Mouse (Mus musculus): Measurements from ENCODE around the gene Bad.
"Not testable (repeated sequence)": the region's sequence is repeated elsewhere in the genome, so short reads cannot be mapped to it uniquely, and the experiment has no call there.

The Bad gene

GRCm38 (mm10) chr19:6985300-6985699 lies 43.6 kb downstream of the Bad start:
- DNase-seq (ENCODE audit: low spot score): no peak

GRCm38 (mm10) chr19:6985951-6986708 lies 44.5 kb downstream of the Bad start:
- no peak for DNase-seq (ENCODE audit: low spot score)

- DNase-seq (ENCODE audit: low spot score): no peak
Observed at GRCm38 (mm10) chr19:6987061-6987903, 45.6 kb downstream of the Bad start, which contains the start of gene Vegfb. Vegfb (minus strand) TSS chr19:6987651.

- DNase-seq (ENCODE audit: low spot score): no peak
Observed at GRCm38 (mm10) chr19:6987904-6988285, 46.2 kb downstream of the Bad start.

GRCm38 (mm10) chr19:6989251-6989650 lies 47.6 kb downstream of the Bad start:
- DNase-seq (ENCODE audit: low spot score): no peak

GRCm38 (mm10) chr19:6990712-6991111 lies 49.1 kb downstream of the Bad start:
- DNase-seq (ENCODE audit: low spot score): no peak

GRCm38 (mm10) chr19:6991166-6991565 lies 49.5 kb downstream of the Bad start:
- DNase-seq (ENCODE audit: low spot score): not testable (repeated sequence)

GRCm38 (mm10) chr19:6992011-6992858 lies 50.6 kb downstream of the Bad start, which contains the start of gene Dnajc4:
Dnajc4 (minus strand) TSS chr19:6992572.
- peak; percentile 95 for DNase-seq (ENCODE audit: low spot score)

- DNase-seq (ENCODE audit: low spot score): no peak
Observed at GRCm38 (mm10) chr19:6993011-6993770, 51.5 kb downstream of the Bad start.

- DNase-seq (ENCODE audit: low spot score): no peak
Observed at GRCm38 (mm10) chr19:6994002-6994401, 52.3 kb downstream of the Bad start.

GRCm38 (mm10) chr19:6994489-6994888 lies 52.8 kb downstream of the Bad start:
- no peak for DNase-seq (ENCODE audit: low spot score)

- no peak for DNase-seq (ENCODE audit: low spot score)
Observed at GRCm38 (mm10) chr19:6995255-6995991, 53.8 kb downstream of the Bad start.

GRCm38 (mm10) chr19:6996006-6996405 lies 54.3 kb downstream of the Bad start, which contains the start of the genes Nudt22 and Trpt1:
Nudt22 (minus strand) TSS chr19:6996117.
Trpt1 (plus strand) TSS chr19:6996131.
- DNase-seq (ENCODE audit: low spot score): peak; percentile 82

GRCm38 (mm10) chr19:6997721-6998290 lies 56.1 kb downstream of the Bad start:
- DNase-seq (ENCODE audit: low spot score): no peak

GRCm38 (mm10) chr19:6999360-7000063 lies 57.9 kb downstream of the Bad start:
- no peak for DNase-seq (ENCODE audit: low spot score)
